Mouse (Mus musculus): ENCODE measurements around the gene H1f0. TPM values are rescaled to one million over a fixed set of nuclear protein-coding genes. Genes with fewer than 3 reads are reported as not detected.

The H1f0 gene
- total and polyA plus RNA-seq, 2 experiments = 68.0 to 82.1 TPM

DNA sequence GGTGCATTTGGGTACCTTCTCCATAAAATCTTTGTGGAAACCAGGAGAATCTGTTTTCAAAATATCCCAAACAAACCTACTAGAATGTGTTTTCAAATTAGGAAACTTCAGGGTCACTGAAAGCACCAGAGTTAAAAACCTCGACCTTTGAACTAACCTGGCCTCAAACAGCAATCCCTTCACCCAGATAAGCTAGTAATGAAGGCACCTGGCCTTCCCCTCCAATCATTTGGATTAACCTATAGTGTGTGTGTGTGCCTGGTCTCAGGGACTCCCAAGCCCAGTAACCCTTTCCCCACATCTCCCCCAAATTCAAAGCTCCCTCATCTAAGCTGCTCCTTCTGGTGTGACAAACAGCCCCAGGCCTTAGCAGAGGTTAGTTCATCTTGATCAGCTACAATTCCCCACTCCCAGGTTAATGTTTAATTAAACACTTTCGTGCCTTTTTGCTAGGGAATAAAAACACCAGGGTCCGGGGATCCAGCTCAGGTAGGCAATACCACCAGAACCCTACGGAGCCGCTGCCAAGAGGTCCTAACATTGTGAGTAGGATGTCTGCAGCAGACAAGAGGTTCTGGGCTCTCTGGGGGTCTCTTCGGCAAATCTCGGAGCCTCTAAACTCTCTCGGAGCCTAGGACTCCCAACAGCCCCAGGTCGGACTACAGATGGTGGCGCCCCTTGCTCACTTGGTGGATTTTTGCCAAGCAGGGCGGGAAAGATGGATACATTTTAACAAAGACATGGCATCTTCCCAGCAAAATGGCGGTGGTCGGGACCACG, 1.5 kb upstream of the H1f0 start:
- no peaks in the 10 kb centered on the region for H3K36me3 ChIP-seq (ENCODE audit: control insufficient read depth, insufficient read depth, low read length)
- H3K27me3 ChIP-seq (ENCODE audit: control insufficient read depth, insufficient read depth, low read length) = no peaks in the 10 kb centered on the region
- H3K9ac ChIP-seq (ENCODE audit: low read depth, low read length) = peak overlapping the region; percentile 94
- peak overlapping the region; percentile 97 for H3K27ac ChIP-seq (replicated peaks; ENCODE audit: insufficient read depth, low read depth, low read length)
- 28% methylated on average over 14 of the region's 14 CpGs for whole genome bisulfite sequencing
- TF ChIP-seq CTCF (IDR thresholded peaks at IDR 0.05; ENCODE audit: low read depth, low read length) = no peak
- peak; percentile 70; the same call in 1 of the 2 replicates for TF ChIP-seq POLR2A (IDR thresholded peaks at IDR 0.05; ENCODE audit: extremely low read depth, insufficient read depth, low read length)
- peaks cover 11% of the 10 kb centered on the region; the same call in 1 of the 2 replicates for H3K79me2 ChIP-seq (ENCODE audit: control insufficient read depth, insufficient read depth, low read length)
- H3K4me3 ChIP-seq (ENCODE audit: insufficient read depth, low read depth, low read length) = peak overlapping the region; percentile 92
- H3K4me1 ChIP-seq (ENCODE audit: control insufficient read depth, insufficient read depth, low read length) = peaks cover 12% of the 10 kb centered on the region
- peak; percentile 96 for DNase-seq (ENCODE audit: extremely low read depth, low read depth, low spot score)

DNA sequence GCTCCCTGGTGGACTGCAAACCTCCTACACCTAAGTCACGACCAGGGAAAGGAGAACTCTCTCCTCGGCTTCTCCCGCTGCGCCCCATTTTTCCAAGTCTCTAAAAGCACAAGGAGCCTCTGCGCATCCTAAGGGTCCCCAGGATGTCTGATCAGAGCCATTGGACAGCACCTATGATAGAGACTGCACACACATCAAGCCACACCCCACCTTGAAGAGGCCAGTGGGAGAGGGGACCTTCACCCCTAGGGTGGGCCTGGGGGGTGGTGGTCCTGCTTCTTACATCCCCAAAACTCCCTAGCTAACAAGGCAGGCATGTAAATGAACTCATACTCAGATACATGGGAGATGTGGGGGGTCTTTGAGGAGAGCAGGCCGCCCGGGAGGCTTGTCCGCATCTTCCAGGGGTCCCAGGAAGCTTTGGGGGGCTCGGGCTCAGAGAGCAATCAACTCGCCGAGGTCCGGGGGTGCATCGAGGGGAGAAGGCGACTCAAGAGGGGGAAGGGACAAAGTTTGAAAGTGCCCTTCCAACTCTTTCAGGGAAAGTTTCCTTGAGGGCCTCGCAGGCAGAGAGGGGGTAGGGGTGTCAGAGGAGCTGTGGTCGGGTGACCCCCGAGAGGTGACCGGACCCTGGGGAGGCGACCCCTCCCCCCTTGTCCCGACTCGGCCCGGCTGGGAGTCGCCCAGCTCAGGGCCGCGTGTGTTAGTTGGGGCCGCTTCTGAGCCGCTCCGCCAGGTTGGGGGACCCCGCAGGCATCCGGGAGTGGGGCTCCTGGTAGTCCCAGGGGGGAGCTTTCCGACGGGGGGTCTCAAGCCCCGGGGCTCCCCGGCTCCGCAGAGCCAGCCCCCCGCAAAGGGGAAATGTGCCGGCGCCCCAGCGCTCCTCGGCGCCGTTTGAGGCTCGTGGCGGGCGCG, 702 bp upstream of the H1f0 start:
- WGBS = 3% methylated on average over 46 of the region's 46 CpGs
- H3K27me3 ChIP-seq (ENCODE audit: control insufficient read depth, insufficient read depth, low read length) = no peaks in the 10 kb centered on the region

DNA sequence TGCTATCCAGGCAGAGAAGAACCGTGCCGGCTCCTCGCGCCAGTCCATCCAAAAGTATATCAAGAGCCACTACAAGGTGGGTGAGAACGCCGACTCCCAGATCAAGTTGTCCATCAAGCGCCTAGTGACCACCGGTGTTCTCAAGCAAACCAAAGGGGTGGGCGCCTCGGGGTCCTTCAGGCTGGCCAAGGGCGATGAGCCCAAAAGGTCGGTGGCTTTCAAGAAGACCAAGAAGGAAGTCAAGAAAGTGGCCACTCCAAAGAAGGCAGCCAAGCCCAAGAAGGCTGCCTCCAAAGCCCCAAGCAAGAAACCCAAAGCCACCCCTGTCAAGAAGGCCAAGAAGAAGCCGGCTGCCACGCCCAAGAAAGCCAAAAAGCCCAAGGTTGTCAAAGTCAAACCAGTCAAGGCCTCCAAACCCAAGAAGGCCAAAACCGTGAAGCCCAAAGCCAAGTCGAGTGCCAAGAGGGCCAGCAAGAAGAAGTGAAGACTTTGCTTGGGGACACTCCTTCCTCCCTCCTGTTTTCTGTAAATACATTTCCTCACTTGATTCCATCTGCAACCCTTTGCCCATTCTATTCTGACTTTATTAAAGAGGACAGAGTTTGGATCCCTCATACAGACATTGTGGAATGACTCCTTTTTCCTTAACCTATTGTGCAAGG, 704 bp downstream of the H1f0 start:
- 4% methylated on average over 16 of the region's 16 CpGs for WGBS
- peak; percentile 57 for DNase-seq (ENCODE audit: extremely low read depth, low read depth, low spot score)
- H3K27me3 ChIP-seq (ENCODE audit: control insufficient read depth, insufficient read depth, low read length) = no peaks in the 10 kb centered on the region
- H3K9ac ChIP-seq (ENCODE audit: low read depth, low read length) = peak overlapping the region; percentile 94
- no peak for TF ChIP-seq POLR2A (IDR thresholded peaks at IDR 0.05; ENCODE audit: extremely low read depth, insufficient read depth, low read length)
- no peak for TF ChIP-seq CTCF (IDR thresholded peaks at IDR 0.05; ENCODE audit: low read depth, low read length)
- H3K27ac ChIP-seq (replicated peaks; ENCODE audit: insufficient read depth, low read depth, low read length) = peak overlapping the region; percentile 96
- H3K4me1 ChIP-seq (ENCODE audit: control insufficient read depth, insufficient read depth, low read length) = peaks cover 4% of the 10 kb centered on the region; the same call in 1 of the 2 replicates
- peaks cover 11% of the 10 kb centered on the region; the same call in 1 of the 2 replicates for H3K79me2 ChIP-seq (ENCODE audit: control insufficient read depth, insufficient read depth, low read length)
- H3K36me3 ChIP-seq (ENCODE audit: control insufficient read depth, insufficient read depth, low read length) = no peaks in the 10 kb centered on the region
- H3K4me3 ChIP-seq (ENCODE audit: insufficient read depth, low read depth, low read length) = peak overlapping the region; percentile 92

More for the DNA sequence above, 702 bp upstream of the H1f0 start:
- no peaks in the 10 kb centered on the region for H3K36me3 ChIP-seq (ENCODE audit: control insufficient read depth, insufficient read depth, low read length)
- H3K27ac ChIP-seq (replicated peaks; ENCODE audit: insufficient read depth, low read depth, low read length) = peak overlapping the region; percentile 96
- DNase-seq (ENCODE audit: extremely low read depth, low read depth, low spot score) = peak; percentile 25
- peaks cover 6% of the 10 kb centered on the region; the same call in 1 of the 2 replicates for H3K4me1 ChIP-seq (ENCODE audit: control insufficient read depth, insufficient read depth, low read length)
- H3K9ac ChIP-seq (ENCODE audit: low read depth, low read length) = peak overlapping the region; percentile 94
- TF ChIP-seq POLR2A (IDR thresholded peaks at IDR 0.05; ENCODE audit: extremely low read depth, insufficient read depth, low read length) = no peak
- TF ChIP-seq CTCF (IDR thresholded peaks at IDR 0.05; ENCODE audit: low read depth, low read length) = no peak
- peaks cover 11% of the 10 kb centered on the region; the same call in 1 of the 2 replicates for H3K79me2 ChIP-seq (ENCODE audit: control insufficient read depth, insufficient read depth, low read length)
- peak overlapping the region; percentile 92 for H3K4me3 ChIP-seq (ENCODE audit: insufficient read depth, low read depth, low read length)

DNA sequence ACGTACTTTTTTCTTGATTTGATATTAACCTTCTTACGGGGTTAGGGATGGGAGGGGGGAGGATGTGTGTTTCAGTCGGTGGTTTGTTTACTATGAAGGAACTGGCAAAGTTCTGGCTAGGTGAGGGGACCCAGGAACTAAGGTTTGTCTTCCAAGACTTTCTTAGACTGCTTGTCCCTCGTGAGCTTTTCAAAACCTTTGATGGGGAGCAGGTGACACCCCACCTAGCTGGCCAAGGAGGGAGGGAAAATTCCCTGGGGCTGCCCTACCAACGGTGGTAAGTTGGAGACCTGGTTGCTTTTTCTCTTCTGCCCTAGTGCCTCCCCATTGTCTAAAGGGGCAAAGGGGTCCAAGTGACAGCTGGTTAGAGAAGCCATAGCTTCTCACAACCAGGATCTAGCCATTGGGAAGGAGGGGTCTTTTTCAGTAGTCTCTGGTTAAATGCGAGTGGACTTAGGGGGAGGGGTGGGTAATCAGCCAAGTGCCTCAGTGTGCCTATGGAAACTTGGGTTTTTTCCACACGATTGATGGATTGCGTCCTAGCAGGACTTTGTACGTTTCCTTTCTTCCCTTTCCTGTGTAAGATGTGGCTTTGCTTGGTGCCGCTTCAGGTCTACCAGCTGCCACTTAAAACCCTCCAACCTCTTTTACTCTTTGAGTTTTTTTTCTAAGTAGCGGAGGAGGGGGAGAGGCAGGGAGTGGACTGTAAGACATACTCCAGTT, 1.4 kb downstream of the H1f0 start:
- DNase-seq (ENCODE audit: extremely low read depth, low read depth, low spot score) = peak; percentile 89
- H3K36me3 ChIP-seq (ENCODE audit: control insufficient read depth, insufficient read depth, low read length) = no peaks in the 10 kb centered on the region
- H3K27me3 ChIP-seq (ENCODE audit: control insufficient read depth, insufficient read depth, low read length) = no peaks in the 10 kb centered on the region
- H3K4me1 ChIP-seq (ENCODE audit: control insufficient read depth, insufficient read depth, low read length) = peaks cover 4% of the 10 kb centered on the region; the same call in 1 of the 2 replicates
- H3K79me2 ChIP-seq (ENCODE audit: control insufficient read depth, insufficient read depth, low read length) = peaks cover 11% of the 10 kb centered on the region; the same call in 1 of the 2 replicates
- H3K9ac ChIP-seq (ENCODE audit: low read depth, low read length) = peak overlapping the region; percentile 72
- TF ChIP-seq CTCF (IDR thresholded peaks at IDR 0.05; ENCODE audit: low read depth, low read length) = no peak
- TF ChIP-seq POLR2A (IDR thresholded peaks at IDR 0.05; ENCODE audit: extremely low read depth, insufficient read depth, low read length) = no peak
- peak overlapping the region; percentile 96 for H3K27ac ChIP-seq (replicated peaks; ENCODE audit: insufficient read depth, low read depth, low read length)
- 2% methylated on average over 11 of the region's 11 CpGs for WGBS
- H3K4me3 ChIP-seq (ENCODE audit: insufficient read depth, low read depth, low read length) = peak overlapping the region; percentile 92
